Mouse (Mus musculus) layer of hippocampus, adult 9-11 months (tissue): ENCODE measurements around the gene Stx7.

Experiments used
- DNase-seq: peaks from one replicate; pipeline ENCODE4 v3.0.0; 2022

The Stx7 gene

GRCm38 (mm10) chr10:24167978-24168583, 19.0 kb downstream of the Stx7 start:
- DNase-seq: no peak

- no peak for DNase-seq
Observed at GRCm38 (mm10) chr10:24168854-24169253, 19.8 kb downstream of the Stx7 start.

- DNase-seq: no peak
Observed at GRCm38 (mm10) chr10:24171906-24172459, 22.9 kb downstream of the Stx7 start.

- no peak for DNase-seq
Observed at GRCm38 (mm10) chr10:24173210-24174001, 24.3 kb downstream of the Stx7 start.

- no peak for DNase-seq
Observed at GRCm38 (mm10) chr10:24190392-24190791, 41.3 kb downstream of the Stx7 start.

- no peak for DNase-seq
Observed at GRCm38 (mm10) chr10:24191977-24192376, 42.9 kb downstream of the Stx7 start.

- DNase-seq: no peak
Observed at GRCm38 (mm10) chr10:24199303-24199702, 50.2 kb downstream of the Stx7 start.

GRCm38 (mm10) chr10:24200099-24200498, 51.0 kb downstream of the Stx7 start:
- no peak for DNase-seq

GRCm38 (mm10) chr10:24210075-24210474, 61.0 kb downstream of the Stx7 start:
- no peak for DNase-seq

GRCm38 (mm10) chr10:24213297-24213696, 64.2 kb downstream of the Stx7 start:
- DNase-seq: no peak

- DNase-seq: no peak
Observed at GRCm38 (mm10) chr10:24217558-24218268, 68.6 kb downstream of the Stx7 start.

- DNase-seq: no peak
Observed at GRCm38 (mm10) chr10:24220931-24221330, 71.8 kb downstream of the Stx7 start.

GRCm38 (mm10) chr10:24222911-24223310, 73.8 kb downstream of the Stx7 start:
- DNase-seq: no peak

- DNase-seq: peak; percentile 5
Observed at GRCm38 (mm10) chr10:24223449-24224143, 74.5 kb downstream of the Stx7 start, which contains the start of gene Moxd1. TSS of gene Moxd1 (plus strand) at chr10:24223517.

GRCm38 (mm10) chr10:24224591-24224990, 75.5 kb downstream of the Stx7 start:
- DNase-seq: no peak

- no peak for DNase-seq
Observed at GRCm38 (mm10) chr10:24228318-24229183, 79.4 kb downstream of the Stx7 start.

- DNase-seq: no peak
Observed at GRCm38 (mm10) chr10:24232281-24232680, 83.2 kb downstream of the Stx7 start.

GRCm38 (mm10) chr10:24235426-24236283, 86.6 kb downstream of the Stx7 start:
- DNase-seq: peak; percentile 15
